Mouse (Mus musculus): ENCODE measurements at regions not wholly inside any gene's neighbourhood (a gene's known extent, or its start where the extent isn't known, plus 50 kb on each side); places are given as distances from the start of the nearest gene placed in this dataset.
"Not testable (repeated sequence)": the region's sequence is repeated elsewhere in the genome, so short reads cannot be mapped to it uniquely, and the experiment has no call there.

DNA sequence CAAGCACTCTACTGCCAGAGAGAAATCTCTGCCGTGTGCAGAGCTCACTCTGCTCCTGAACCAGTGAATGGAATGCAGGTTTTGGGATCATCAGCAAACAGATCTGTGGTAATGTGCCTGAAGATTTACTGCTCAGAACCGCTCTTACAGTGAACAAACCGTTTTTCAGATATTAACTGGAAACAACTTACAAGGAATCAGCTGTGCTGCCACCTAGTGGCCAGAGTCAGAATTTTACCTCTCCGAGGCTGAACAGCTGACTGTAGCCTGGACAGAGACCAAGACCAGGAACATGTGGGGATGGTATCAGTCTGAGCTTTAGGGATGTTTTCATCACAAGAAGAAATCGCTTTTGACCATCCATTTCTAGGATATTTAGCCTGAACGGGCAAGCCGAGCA is 65.3 kb downstream of the Gm15023 start:
- DNase-seq (ENCODE audit: low read depth, low spot score) = not testable (repeated sequence)

DNA sequence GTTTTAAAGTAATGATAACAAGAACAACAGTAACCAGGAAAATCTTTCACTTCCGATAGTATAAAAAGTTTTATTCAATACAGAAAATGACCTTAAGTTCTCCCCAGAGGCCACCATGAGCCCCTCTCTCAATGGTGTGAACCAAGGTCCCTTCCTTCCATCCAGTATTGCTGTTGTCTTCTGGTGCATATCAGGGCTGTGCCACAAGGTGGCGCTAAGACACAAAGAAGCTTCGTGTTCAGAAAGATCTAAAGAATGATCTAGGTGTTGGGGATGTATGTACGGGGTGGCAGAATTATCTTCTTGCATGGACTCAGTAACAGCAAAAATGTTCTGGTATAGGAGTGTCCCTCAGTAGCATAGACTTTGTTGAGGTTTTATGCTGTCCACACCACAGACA is 66.6 kb downstream of the Gm15023 start:
- DNase-seq (ENCODE audit: low read depth, low spot score) = peak; percentile 28

DNA sequence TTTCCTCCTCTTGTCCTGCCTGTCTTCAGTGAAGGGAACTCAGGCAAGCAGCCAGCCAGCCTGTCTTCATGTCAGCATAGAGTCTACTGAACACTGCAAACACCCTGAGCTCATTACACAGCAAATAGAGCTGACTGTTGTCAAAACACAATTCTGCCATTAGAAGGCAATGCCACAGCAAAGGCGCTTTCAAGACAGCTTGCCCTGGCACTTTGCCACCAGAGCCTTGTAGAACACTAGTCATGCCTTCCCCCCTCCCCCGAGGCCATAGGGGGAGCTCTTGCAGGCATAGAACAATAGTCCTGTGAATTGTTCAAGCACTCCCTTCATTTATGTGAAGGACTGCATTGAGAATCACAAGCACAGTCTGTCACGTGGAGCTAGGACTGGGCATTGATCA is 75.8 kb downstream of the Gm15023 start:
- no peak for DNase-seq (ENCODE audit: low read depth, low spot score)

DNA sequence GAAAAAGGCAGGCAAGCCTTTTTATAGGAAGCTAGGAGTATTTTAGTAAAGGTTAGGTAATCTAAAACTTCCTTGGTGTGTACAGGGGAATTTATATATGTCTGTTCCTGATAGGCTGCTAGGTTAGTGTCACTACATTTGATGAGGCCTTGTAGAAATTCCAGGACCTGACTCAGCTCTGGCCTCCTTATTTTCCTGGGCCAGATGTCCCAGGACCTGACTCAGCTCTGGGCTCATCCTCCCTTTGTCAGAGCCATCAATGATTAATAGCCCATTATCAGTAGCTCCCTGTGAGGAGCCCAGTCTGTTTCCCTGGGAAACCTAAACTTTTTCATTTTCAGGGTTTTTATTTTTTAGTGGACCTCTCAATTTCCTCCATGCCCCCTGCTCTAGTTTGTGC is 79.3 kb downstream of the Gm15023 start:
- DNase-seq (ENCODE audit: low read depth, low spot score) = no peak

DNA sequence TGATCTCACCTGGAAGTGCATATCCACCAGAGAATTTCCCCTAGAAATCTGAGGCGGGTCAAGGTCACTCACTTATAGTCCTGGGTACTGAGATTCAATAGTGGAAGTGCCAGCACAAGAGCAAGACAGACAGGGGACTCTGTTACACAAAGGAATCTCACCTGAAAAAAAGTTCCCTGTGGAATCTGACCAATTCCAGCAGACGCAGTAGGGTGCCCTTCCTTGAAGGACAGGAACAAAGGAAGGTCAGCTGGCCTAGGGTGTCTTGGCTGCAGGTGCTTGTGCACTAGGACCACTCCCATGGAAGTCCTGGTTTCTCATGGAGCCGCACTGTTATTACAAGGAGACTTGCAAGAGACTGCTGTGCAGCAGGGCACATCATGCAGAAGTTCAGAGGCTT is 81.2 kb downstream of the Gm15023 start:
- no peak for DNase-seq (ENCODE audit: low read depth, low spot score)

DNA sequence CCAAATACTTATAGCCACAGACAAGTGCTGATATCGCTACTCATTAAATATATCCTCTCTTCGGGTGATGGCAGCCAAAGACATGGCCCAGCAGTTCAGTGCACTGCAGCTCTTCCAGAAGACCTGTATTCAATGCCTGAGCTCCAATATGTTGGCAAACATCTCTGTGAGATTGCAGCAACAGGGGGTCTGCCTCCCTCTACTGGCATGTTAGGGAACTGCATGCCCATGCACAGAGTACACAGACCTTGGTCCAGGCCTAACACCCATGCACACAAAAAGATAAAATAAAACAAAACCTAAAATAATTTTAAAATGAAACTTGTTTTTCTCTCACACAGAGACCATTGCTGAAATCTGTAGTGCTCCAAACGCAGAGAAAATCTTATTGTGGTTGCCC is 82.1 kb upstream of the Zmat1 start:
- peak; percentile 16 for DNase-seq (ENCODE audit: low read depth, low spot score)

DNA sequence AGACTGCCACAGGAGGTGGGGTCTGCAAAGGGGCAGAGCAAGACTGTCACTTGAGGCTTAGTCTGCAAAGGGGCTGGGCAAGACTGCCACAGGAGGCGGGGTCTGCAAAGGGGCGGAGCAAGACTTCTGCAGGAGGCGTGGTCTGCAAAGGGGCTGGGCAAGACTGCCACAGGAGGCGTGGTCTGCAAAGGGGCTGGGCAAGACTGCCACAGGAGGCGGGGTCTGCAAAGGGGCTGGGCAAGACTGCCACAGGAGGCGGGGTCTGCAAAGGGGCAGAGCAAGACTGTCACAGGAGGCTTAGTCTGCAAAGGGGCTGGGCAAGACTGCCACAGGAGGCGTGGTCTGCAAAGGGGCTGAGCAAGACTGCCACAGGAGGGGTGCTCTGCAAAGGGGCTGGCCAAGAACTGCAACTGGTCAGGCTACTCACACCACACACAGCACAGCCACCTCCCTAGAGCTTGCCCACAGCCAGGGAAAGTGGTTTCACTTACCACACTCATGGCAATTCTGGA is 78.1 kb upstream of the Zmat1 start:
- not testable (repeated sequence) for DNase-seq (ENCODE audit: low read depth, low spot score)

DNA sequence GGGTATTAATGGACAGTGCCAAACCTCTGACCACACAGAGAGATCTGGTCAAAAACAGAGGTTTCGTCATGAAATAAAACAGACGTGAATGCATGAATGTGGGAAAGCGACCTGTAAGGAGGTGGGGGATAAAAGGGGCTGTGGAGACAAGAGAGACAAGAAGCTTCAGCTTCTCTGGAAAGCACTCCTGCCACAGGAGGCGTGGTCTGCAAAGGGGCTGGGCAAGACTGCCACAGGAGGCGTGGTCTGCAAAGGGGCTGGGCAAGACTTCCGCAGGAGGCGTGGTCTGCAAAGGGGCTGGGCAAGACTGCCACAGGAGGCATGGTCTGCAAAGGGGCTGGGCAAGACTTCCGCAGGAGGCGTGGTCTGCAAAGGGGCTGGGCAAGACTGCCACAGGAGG is 77.6 kb upstream of the Zmat1 start:
- DNase-seq (ENCODE audit: low read depth, low spot score) = not testable (repeated sequence)

DNA sequence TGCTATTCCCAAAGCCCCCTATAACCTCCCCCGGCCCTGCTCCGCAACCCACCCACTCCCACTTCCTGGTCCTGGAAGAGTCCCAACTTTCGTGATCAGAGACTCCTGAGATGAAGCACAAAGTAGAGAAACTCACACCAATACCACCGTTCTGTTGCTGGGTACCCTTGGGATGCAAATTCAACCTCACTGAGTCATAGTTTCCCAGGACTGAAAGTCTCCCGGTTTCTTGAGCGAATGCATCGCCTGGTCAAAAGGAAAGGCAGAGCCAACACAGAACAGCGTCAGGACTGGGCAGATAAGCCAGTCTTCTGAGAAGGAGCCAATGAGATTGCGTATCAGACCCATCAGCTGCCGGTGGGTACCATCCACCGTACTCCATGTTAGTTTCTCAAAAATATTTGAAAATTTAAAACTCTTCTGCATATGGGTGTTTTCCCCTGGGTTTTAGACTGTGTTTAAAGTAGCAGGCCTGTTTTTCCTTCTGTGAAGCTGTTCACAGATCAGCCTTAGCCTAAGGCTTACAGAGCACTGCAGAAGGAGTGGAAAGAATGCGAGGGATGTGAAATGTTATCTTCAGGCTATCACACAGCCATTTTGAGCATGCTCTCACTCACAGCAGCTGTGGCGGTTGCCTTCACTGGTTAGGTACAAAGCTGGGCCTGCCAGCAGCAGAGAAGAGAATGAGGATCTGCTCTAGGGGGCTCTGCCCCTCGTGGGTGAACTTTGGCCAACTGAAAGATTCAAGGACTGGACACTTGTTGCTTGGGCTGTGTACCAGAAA is 77.0 kb upstream of the Zmat1 start:
- DNase-seq (ENCODE audit: low read depth, low spot score) = not testable (repeated sequence)

DNA sequence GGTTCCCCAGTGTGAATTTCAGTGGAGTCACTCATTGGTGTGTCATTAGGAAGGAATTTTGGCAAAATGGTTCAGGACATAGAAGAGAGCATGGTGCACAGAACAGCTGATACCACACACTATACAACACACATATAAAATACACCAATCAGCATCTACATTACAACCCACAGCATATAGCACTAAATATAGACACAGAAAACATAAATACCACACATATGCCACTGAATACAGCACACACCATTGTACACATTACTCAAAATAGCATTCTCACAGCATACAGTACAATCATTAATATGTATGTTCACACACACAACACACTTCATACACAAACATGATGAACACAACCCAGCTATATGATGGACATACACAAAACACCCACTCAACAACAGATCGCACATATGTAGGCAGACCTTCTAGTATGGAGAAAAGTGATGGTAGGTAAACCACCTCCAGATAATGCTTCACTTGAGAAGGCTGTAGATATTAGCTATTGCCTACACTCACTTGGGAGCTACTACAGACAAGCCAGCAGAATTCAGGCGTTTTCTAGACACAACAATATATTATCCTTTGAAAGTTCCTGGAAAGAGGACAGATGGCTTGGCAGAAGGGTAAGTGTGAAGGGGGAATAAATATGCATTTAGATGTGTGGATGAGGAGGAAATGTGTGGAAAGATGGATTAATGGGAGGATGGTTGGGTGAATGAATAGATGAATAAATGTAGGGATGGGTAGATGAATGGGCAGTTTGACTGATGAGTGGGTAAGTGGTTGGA is 71.6 kb upstream of the Zmat1 start:
- no peak for DNase-seq (ENCODE audit: low read depth, low spot score)

DNA sequence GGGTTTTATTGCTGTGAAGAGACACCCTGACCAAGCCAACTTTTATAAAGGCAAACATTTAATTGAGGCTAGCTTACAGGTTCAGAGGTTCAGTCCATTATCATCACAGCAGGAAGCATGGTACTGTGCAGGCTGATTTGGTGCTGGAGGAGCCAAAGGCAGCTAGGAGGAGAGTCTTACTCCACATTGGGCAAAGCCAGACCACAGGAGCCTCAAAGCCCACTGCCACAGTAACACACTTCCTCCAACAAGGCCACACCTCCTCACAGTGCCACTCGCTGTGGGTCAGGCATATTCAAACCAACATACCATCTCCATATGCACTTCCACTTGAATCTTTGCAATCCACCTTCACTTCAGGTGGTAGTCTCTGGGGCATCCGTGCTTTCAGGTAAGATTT is 70.4 kb upstream of the Zmat1 start:
- DNase-seq (ENCODE audit: low read depth, low spot score) = no peak

DNA sequence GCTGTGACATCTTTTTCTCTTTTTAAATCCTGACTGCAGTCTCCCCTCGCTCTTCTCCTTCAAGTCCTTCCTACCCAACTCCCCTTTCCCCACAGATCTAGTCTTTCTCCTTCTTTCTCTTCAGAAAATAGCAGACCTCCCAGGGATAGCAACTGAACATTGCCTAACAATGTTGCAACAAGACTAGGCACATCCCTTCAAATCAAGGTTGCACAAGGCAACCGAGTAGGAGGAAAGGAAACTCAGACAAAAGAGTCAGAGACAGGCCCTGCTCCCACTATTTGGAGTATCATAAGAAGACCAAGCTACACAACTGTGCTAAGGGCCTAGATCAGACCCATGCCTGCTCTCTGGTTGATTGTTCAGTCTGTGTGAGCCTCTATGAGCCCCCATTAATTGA is 66.9 kb upstream of the Zmat1 start:
- DNase-seq (ENCODE audit: low read depth, low spot score) = no peak

DNA sequence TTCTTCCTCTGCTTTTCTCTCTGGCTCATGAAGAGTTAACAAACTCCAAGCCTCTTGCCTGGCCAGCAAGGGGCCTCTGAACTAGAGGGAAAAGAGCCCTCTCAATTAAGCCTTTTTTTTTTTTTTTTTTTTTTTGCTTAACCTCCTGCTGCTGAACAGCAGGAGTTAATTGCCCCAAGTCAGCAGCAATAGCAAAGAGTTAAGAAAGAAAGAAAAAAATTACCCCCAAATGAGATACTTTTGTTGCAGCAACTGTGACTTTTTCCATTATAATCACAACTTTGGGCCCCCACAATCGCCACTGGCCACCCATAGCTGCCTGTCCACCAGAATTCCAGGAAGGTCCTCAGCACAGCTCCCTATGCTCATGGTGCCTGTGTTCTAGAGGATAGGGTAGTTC is 60.4 kb upstream of the Zmat1 start:
- no peak for DNase-seq (ENCODE audit: low read depth, low spot score)

DNA sequence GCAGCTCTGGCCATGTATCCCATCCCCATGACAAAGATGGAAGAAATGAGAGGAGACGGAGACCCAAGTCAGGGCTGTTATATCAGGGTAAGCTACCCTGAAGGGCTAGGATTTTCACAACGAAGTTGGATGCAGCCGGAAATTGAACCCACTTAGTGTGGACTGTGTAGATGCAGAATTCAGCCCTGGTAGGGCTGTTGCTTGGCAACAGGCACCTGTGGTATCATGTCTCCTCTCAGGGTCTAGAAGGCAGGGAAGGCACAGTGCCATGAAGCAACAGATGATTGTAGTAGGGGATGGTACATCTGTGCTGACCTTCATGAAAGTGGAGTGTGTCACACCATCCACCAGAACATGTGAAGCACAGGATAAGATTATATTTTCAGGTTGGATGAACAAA is 51.2 kb upstream of the Zmat1 start:
- DNase-seq (ENCODE audit: low read depth, low spot score) = no peak

DNA sequence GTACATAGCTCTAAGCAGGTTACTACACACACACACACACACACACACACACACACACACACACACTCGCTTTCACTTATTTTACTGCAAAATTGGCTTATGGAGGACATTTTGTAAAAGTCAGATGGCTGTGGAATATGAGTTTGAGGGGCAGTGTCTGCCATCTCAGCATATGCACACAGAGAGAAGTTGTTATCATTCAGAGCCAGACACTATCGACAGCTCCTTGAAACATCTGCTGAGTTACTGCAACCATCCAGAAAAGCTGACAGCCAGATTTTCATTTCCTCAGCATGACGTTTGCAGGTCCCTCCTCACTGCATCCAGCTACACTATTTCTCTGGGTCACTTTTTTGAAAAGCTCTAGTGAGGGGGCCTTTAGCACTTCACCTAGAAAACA is 49.9 kb upstream of the Zmat1 start:
- no peak for DNase-seq (ENCODE audit: low read depth, low spot score)
